Mouse (Mus musculus): ENCODE measurements around the gene Sgip1. TPM values are rescaled to one million over a fixed set of nuclear protein-coding genes. Genes with fewer than 3 reads are reported as not detected.

Sgip1 gene
- total and polyA plus RNA-seq, 3 experiments: 0.33 TPM; not detected in 2

- no peaks in the 10 kb centered on the region for H3K4me1 ChIP-seq (ENCODE audit: insufficient read depth, low read depth, low read length)
- H3K36me3 ChIP-seq (replicated peaks): no peaks in the 10 kb centered on the region
- DNase-seq (ENCODE audit: low spot score) (no peak), ATAC-seq (ENCODE audit: extremely low read depth, insufficient number of reproducible peaks, low FRiP score, poor library complexity, severe bottlenecking) (no peak)
- H3K4me3 ChIP-seq (ENCODE audit: low read depth, low read length): no peak overlapping the region
- H3K27me3 ChIP-seq (ENCODE audit: insufficient read depth, low read length): no peaks in the 10 kb centered on the region
- peaks cover 60% of the 10 kb centered on the region for H3K9me3 ChIP-seq (replicated peaks)
- TF ChIP-seq TAL1 (conservative IDR thresholded peaks at IDR 0.05; ENCODE audit: low read depth, low read length) (no peak), GATA1 (IDR thresholded peaks at IDR 0.05; ENCODE audit: borderline replicate concordance, low read length) (no peak), CTCF (IDR thresholded peaks at IDR 0.05; ENCODE audit: low read depth, low read length) (no peak), GATA2 (IDR thresholded peaks at IDR 0.05; ENCODE audit: borderline replicate concordance, low read depth, low read length) (no peak), POLR2AphosphoS5 (IDR thresholded peaks at IDR 0.05; ENCODE audit: insufficient replicate concordance, low read depth, low read length) (no peak)
Observed at GRCm38 (mm10) chr4:102783063-102783748, 42.1 kb downstream of the Sgip1 start.

- Histone ChIP-seq H3K9me3 (replicated peaks) (peaks cover 51% of the 10 kb centered on the region), H3K36me3 (replicated peaks) (no peaks in the 10 kb centered on the region), H3K27me3 (ENCODE audit: insufficient read depth, low read length) (no peaks in the 10 kb centered on the region), H3K4me1 (ENCODE audit: insufficient read depth, low read depth, low read length) (no peaks in the 10 kb centered on the region), H3K4me3 (ENCODE audit: low read depth, low read length) (no peak overlapping the region)
- no peak for DNase-seq (ENCODE audit: low spot score)
- ATAC-seq (ENCODE audit: extremely low read depth, insufficient number of reproducible peaks, low FRiP score, poor library complexity, severe bottlenecking): no peak
- TF ChIP-seq CTCF (IDR thresholded peaks at IDR 0.05; ENCODE audit: low read depth, low read length): no peak
- TF ChIP-seq POLR2AphosphoS5 (IDR thresholded peaks at IDR 0.05; ENCODE audit: insufficient replicate concordance, low read depth, low read length): no peak
- TF ChIP-seq GATA1 (IDR thresholded peaks at IDR 0.05; ENCODE audit: borderline replicate concordance, low read length): no peak
- no peak for TF ChIP-seq TAL1 (conservative IDR thresholded peaks at IDR 0.05; ENCODE audit: low read depth, low read length)
- TF ChIP-seq GATA2 (IDR thresholded peaks at IDR 0.05; ENCODE audit: borderline replicate concordance, low read depth, low read length): no peak
Observed at GRCm38 (mm10) chr4:102785158-102785557, 44.1 kb downstream of the Sgip1 start.

- H3K4me1 ChIP-seq (ENCODE audit: insufficient read depth, low read depth, low read length): no peaks in the 10 kb centered on the region
- DNase-seq (ENCODE audit: low spot score) (no peak), ATAC-seq (ENCODE audit: extremely low read depth, insufficient number of reproducible peaks, low FRiP score, poor library complexity, severe bottlenecking) (no peak)
- no peak overlapping the region for H3K4me3 ChIP-seq (ENCODE audit: low read depth, low read length)
- H3K36me3 ChIP-seq (replicated peaks): no peaks in the 10 kb centered on the region
- TF ChIP-seq GATA2 (IDR thresholded peaks at IDR 0.05; ENCODE audit: borderline replicate concordance, low read depth, low read length): no peak
- no peak for TF ChIP-seq POLR2AphosphoS5 (IDR thresholded peaks at IDR 0.05; ENCODE audit: insufficient replicate concordance, low read depth, low read length)
- peaks cover 31% of the 10 kb centered on the region for H3K9me3 ChIP-seq (replicated peaks)
- H3K27me3 ChIP-seq (ENCODE audit: insufficient read depth, low read length): no peaks in the 10 kb centered on the region
Observed at GRCm38 (mm10) chr4:102792100-102792790, 51.1 kb downstream of the Sgip1 start.

GRCm38 (mm10) chr4:102801471-102801870 lies 60.4 kb downstream of the Sgip1 start:
- H3K27me3 ChIP-seq (ENCODE audit: insufficient read depth, low read length): no peaks in the 10 kb centered on the region
- TF ChIP-seq TAL1 (conservative IDR thresholded peaks at IDR 0.05; ENCODE audit: low read depth, low read length) (no peak), POLR2AphosphoS5 (IDR thresholded peaks at IDR 0.05; ENCODE audit: insufficient replicate concordance, low read depth, low read length) (no peak), CTCF (IDR thresholded peaks at IDR 0.05; ENCODE audit: low read depth, low read length) (no peak), GATA1 (IDR thresholded peaks at IDR 0.05; ENCODE audit: borderline replicate concordance, low read length) (no peak), GATA2 (IDR thresholded peaks at IDR 0.05; ENCODE audit: borderline replicate concordance, low read depth, low read length) (no peak)
- no peaks in the 10 kb centered on the region for H3K4me1 ChIP-seq (ENCODE audit: insufficient read depth, low read depth, low read length)
- no peak for DNase-seq (ENCODE audit: low spot score)
- no peak overlapping the region for H3K4me3 ChIP-seq (ENCODE audit: low read depth, low read length)
- no peak for ATAC-seq (ENCODE audit: extremely low read depth, insufficient number of reproducible peaks, low FRiP score, poor library complexity, severe bottlenecking)
- H3K36me3 ChIP-seq (replicated peaks): no peaks in the 10 kb centered on the region
- peaks cover 20% of the 10 kb centered on the region for H3K9me3 ChIP-seq (replicated peaks)

GRCm38 (mm10) chr4:102801936-102802335 lies 60.8 kb downstream of the Sgip1 start:
- Histone ChIP-seq H3K36me3 (replicated peaks) (no peaks in the 10 kb centered on the region), H3K9me3 (replicated peaks) (peaks cover 22% of the 10 kb centered on the region), H3K4me1 (ENCODE audit: insufficient read depth, low read depth, low read length) (no peaks in the 10 kb centered on the region), H3K4me3 (ENCODE audit: low read depth, low read length) (no peak overlapping the region), H3K27me3 (ENCODE audit: insufficient read depth, low read length) (no peaks in the 10 kb centered on the region)
- no peak for ATAC-seq (ENCODE audit: extremely low read depth, insufficient number of reproducible peaks, low FRiP score, poor library complexity, severe bottlenecking)
- TF ChIP-seq TAL1 (conservative IDR thresholded peaks at IDR 0.05; ENCODE audit: low read depth, low read length): no peak
- DNase-seq (ENCODE audit: low spot score): no peak

GRCm38 (mm10) chr4:102804611-102805010 lies 63.5 kb downstream of the Sgip1 start:
- Histone ChIP-seq H3K27me3 (ENCODE audit: insufficient read depth, low read length) (no peaks in the 10 kb centered on the region), H3K4me3 (ENCODE audit: low read depth, low read length) (no peak overlapping the region), H3K4me1 (ENCODE audit: insufficient read depth, low read depth, low read length) (no peaks in the 10 kb centered on the region), H3K9me3 (replicated peaks) (peaks cover 29% of the 10 kb centered on the region), H3K36me3 (replicated peaks) (no peaks in the 10 kb centered on the region)
- ATAC-seq (ENCODE audit: extremely low read depth, insufficient number of reproducible peaks, low FRiP score, poor library complexity, severe bottlenecking) (no peak), DNase-seq (ENCODE audit: low spot score) (no peak)
- no peak for TF ChIP-seq CTCF (IDR thresholded peaks at IDR 0.05; ENCODE audit: low read depth, low read length)
- TF ChIP-seq TAL1 (conservative IDR thresholded peaks at IDR 0.05; ENCODE audit: low read depth, low read length): no peak
- TF ChIP-seq GATA1 (IDR thresholded peaks at IDR 0.05; ENCODE audit: borderline replicate concordance, low read length): no peak
- TF ChIP-seq POLR2AphosphoS5 (IDR thresholded peaks at IDR 0.05; ENCODE audit: insufficient replicate concordance, low read depth, low read length): no peak
- TF ChIP-seq GATA2 (IDR thresholded peaks at IDR 0.05; ENCODE audit: borderline replicate concordance, low read depth, low read length): no peak
